Mouse (Mus musculus) neural tube, embryonic 11.5 days (tissue): ENCODE results near the gene Rab43. TPM values are rescaled to one million over a fixed set of nuclear protein-coding genes. Genes with fewer than 3 reads are reported as not detected.

Experiments used
- ATAC-seq: fragments of 200-750 bp; cut with Nextera tagmentation; 2 replicates; pipeline ENCODE4 v1.8.0; 2017; ENCODE audit warnings: moderate number of reproducible peaks, mild to moderate bottlenecking, moderate TSS enrichment, moderate library complexity; ENCODE audit not compliant: insufficient read depth, low FRiP score, low TSS enrichment
- DNase-seq: peaks from one replicate; pipeline ENCODE4 v3.0.0-alpha.2; 2015; ENCODE audit warnings: low spot score
- H3K27ac ChIP-seq: fragments of 300-500 bp; sonication (generic); 2 replicates; pipeline ENCODE4 v1.5.1; 2014; ENCODE audit warnings: low read depth, mild to moderate bottlenecking, low read length
- H3K27me3 ChIP-seq: fragments of 300-500 bp; sonication (generic); 2 replicates; pipeline ENCODE4 v1.6.1; 2014; ENCODE audit warnings: mild to moderate bottlenecking, low read length, mixed read lengths; ENCODE audit not compliant: control insufficient read depth, insufficient read depth
- H3K36me3 ChIP-seq: fragments of 300-500 bp; sonication (generic); 2 replicates; pipeline ENCODE4 v1.6.1; 2014; ENCODE audit warnings: mild to moderate bottlenecking, low read length, moderate library complexity, mixed read lengths; ENCODE audit not compliant: control insufficient read depth, insufficient read depth
- H3K4me1 ChIP-seq: fragments of 300-500 bp; sonication (generic); 2 replicates; pipeline ENCODE4 v1.6.1; 2014; ENCODE audit warnings: low read length, mixed read lengths; ENCODE audit not compliant: control insufficient read depth, insufficient read depth
- H3K4me2 ChIP-seq: fragments of 300-500 bp; sonication (generic); 2 replicates; pipeline ENCODE4 v1.6.1; 2014; ENCODE audit warnings: low read depth, mild to moderate bottlenecking, moderate library complexity
- H3K4me3 ChIP-seq: fragments of 300-500 bp; sonication (generic); 2 replicates; pipeline ENCODE4 v1.5.1; 2014; ENCODE audit warnings: low read depth, low read length
- H3K9ac ChIP-seq: fragments of 300-500 bp; sonication (generic); 2 replicates; pipeline ENCODE4 v1.6.1; 2014; ENCODE audit warnings: mild to moderate bottlenecking, low read length
- H3K9me3 ChIP-seq: fragments of 300-500 bp; sonication (generic); 2 replicates; pipeline ENCODE4 v1.6.1; 2016; ENCODE audit warnings: low read length; ENCODE audit not compliant: control insufficient read depth
- WGBS: fragments of 180-500 bp; shearing (Covaris S2); extraction: QIAGEN DNeasy Blood & Tissue Kit; methylation state at CpG from one replicate; pipeline ENCODE4 v1.1.7; 2014; 5-methylcytosine and 5-hydroxymethylcytosine counted together
- polyA plus RNA-seq: library from polyadenylated mRNA; unstranded; fragments of >200 nt; fragmentation: Nextera tagmentation; extraction: Ambion mirVana; gene quantifications from 2 replicates; pipeline ENCODE4 v1.2.1, GENCODE M21; 2014

The Rab43 gene
- polyA plus RNA-seq, 1 experiment from 2014 or later: 7.9 TPM

DNA sequence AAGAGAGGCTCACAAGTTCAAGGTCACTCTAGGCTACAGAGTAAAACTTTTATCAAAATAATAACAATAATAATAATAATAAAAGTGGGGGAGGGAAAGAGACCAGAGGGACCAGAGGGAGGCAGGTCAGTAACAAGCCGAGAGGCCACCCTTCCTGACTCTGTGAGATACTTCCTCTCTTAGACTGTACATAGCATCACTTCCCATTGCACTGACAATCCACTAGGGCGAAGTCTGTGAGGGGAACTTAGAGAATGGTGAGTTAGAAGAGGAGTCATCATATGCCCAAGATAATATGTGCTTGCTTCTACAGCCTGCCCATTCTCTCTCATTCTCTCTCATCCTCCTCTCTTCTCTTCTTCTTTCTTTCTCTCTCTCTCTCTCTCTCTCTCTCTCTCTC is 5.9 kb downstream of the Rab43 start:
- ATAC-seq (no peak), DNase-seq (no peak)
- Histone ChIP-seq H3K4me2 (no peak overlapping the region), H3K9me3 (no peaks in the 10 kb centered on the region), H3K27me3 (no peaks in the 10 kb centered on the region), H3K27ac (no peak overlapping the region), H3K4me1 (no peaks in the 10 kb centered on the region), H3K36me3 (no peaks in the 10 kb centered on the region), H3K9ac (no peak overlapping the region), H3K4me3 (no peak overlapping the region)
- WGBS: 86% methylated on average over 2 of the region's 2 CpGs

GRCm38 (mm10) chr6:87805448-87805847 is 6.5 kb downstream of the Rab43 start:
- WGBS: 96% methylated on average over 7 of the region's 7 CpGs
- no peak for ATAC-seq
- no peaks in the 10 kb centered on the region for H3K9me3 ChIP-seq

DNA sequence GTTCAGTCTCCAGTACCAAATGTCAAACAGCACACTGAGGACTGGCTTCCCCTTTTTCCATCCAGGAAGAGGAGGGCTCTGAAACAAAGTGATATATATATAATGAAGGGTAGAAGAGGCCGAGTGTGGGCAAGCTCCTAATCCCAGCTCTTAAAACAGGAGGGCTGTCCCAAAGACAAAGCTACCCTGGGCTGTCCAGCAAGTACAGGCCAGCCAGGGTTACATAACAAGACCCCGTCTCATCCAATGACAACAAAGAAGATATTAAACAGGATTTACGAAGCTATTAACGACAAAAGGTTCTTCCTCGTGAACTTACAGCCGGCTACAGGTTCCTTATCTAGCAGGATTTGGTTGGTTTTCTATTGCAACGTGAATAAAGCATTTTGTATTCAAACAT is 7.1 kb downstream of the Rab43 start:
- no peak overlapping the region for H3K9ac ChIP-seq
- H3K4me2 ChIP-seq: no peak overlapping the region
- no peak for ATAC-seq
- H3K4me3 ChIP-seq: no peak overlapping the region
- no peaks in the 10 kb centered on the region for H3K36me3 ChIP-seq
- no peaks in the 10 kb centered on the region for H3K27me3 ChIP-seq
- H3K9me3 ChIP-seq: no peaks in the 10 kb centered on the region
- no peaks in the 10 kb centered on the region for H3K4me1 ChIP-seq
- DNase-seq: no peak
- 83% methylated on average over 7 of the region's 7 CpGs for WGBS
- no peak overlapping the region for H3K27ac ChIP-seq

More at GRCm38 (mm10) chr6:87805448-87805847, 6.5 kb downstream of the Rab43 start:
- no peak overlapping the region for H3K9ac ChIP-seq
- no peaks in the 10 kb centered on the region for H3K27me3 ChIP-seq
- no peaks in the 10 kb centered on the region for H3K36me3 ChIP-seq
- no peak overlapping the region for H3K27ac ChIP-seq
- no peak overlapping the region for H3K4me3 ChIP-seq
- no peaks in the 10 kb centered on the region for H3K4me1 ChIP-seq
- DNase-seq: no peak
- no peak overlapping the region for H3K4me2 ChIP-seq

GRCm38 (mm10) chr6:87804036-87804435 is 7.9 kb downstream of the Rab43 start:
- H3K4me2 ChIP-seq: no peak overlapping the region
- no peaks in the 10 kb centered on the region for H3K36me3 ChIP-seq
- ATAC-seq (no peak), DNase-seq (no peak)
- no peak overlapping the region for H3K27ac ChIP-seq
- no peaks in the 10 kb centered on the region for H3K27me3 ChIP-seq
- no peaks in the 10 kb centered on the region for H3K9me3 ChIP-seq
- H3K4me3 ChIP-seq: no peak overlapping the region
- WGBS: 91% methylated on average over 1 of the region's 1 CpGs
- H3K9ac ChIP-seq: no peak overlapping the region
- H3K4me1 ChIP-seq: no peaks in the 10 kb centered on the region

DNA sequence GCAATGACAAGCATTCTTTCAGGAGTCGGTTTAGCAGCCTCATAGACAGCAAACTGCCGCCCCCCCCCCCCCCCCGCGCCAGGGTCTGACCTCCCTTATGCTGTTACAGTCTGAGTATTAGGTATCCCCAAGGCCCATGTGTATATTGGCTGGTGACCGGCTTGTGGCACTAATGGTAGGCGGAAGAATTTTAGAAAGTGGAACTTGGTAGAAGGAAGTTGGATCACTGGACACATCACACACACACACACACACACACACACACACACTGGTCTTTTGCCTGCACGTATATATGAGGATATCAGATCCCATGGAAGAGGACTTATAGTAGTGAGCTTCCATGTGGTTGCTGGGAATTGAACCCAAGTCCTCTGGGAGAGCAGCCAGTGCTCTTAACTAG is 9.5 kb downstream of the Rab43 start:
- Histone ChIP-seq H3K4me1 (no peaks in the 10 kb centered on the region), H3K27me3 (no peaks in the 10 kb centered on the region), H3K9ac (no peak overlapping the region), H3K9me3 (no peaks in the 10 kb centered on the region), H3K4me3 (no peak overlapping the region), H3K4me2 (no peak overlapping the region), H3K27ac (no peak overlapping the region), H3K36me3 (no peaks in the 10 kb centered on the region)
- WGBS: 86% methylated on average over 7 of the region's 7 CpGs
- ATAC-seq (no peak), DNase-seq (no peak)

DNA sequence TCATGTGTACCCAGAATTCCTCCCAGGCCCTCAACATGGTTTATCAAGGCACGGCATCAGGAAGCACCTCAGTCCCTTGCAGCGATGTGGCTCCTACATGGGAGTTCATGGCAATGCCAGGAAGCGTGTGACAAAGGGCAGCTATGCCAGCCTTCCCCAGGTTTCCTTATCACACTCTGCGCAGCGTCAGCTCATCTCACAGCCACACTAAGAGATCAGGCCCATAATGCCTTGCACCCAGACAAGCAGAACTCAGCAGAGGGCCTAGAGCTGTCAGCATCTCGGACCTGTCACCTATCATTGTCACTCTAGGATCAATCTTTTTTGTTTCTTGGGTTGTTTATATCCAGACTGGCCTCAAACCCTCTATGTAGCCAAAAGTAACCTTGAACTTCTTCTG is 12.4 kb downstream of the Rab43 start:
- Histone ChIP-seq H3K9me3 (no peaks in the 10 kb centered on the region), H3K9ac (no peak overlapping the region), H3K27me3 (no peaks in the 10 kb centered on the region), H3K4me2 (no peak overlapping the region), H3K27ac (no peak overlapping the region), H3K4me1 (no peaks in the 10 kb centered on the region), H3K36me3 (no peaks in the 10 kb centered on the region), H3K4me3 (no peak overlapping the region)
- 95% methylated on average over 6 of the region's 6 CpGs for WGBS
- no peak for ATAC-seq
- no peak for DNase-seq

GRCm38 (mm10) chr6:87797321-87797720 is 14.6 kb downstream of the Rab43 start:
- Histone ChIP-seq H3K4me3 (no peak overlapping the region), H3K4me1 (no peaks in the 10 kb centered on the region), H3K36me3 (no peaks in the 10 kb centered on the region), H3K27me3 (no peaks in the 10 kb centered on the region), H3K9ac (no peak overlapping the region), H3K4me2 (no peak overlapping the region), H3K27ac (no peak overlapping the region), H3K9me3 (no peaks in the 10 kb centered on the region)
- WGBS: 41% methylated on average over 2 of the region's 2 CpGs
- ATAC-seq (no peak), DNase-seq (no peak)

DNA sequence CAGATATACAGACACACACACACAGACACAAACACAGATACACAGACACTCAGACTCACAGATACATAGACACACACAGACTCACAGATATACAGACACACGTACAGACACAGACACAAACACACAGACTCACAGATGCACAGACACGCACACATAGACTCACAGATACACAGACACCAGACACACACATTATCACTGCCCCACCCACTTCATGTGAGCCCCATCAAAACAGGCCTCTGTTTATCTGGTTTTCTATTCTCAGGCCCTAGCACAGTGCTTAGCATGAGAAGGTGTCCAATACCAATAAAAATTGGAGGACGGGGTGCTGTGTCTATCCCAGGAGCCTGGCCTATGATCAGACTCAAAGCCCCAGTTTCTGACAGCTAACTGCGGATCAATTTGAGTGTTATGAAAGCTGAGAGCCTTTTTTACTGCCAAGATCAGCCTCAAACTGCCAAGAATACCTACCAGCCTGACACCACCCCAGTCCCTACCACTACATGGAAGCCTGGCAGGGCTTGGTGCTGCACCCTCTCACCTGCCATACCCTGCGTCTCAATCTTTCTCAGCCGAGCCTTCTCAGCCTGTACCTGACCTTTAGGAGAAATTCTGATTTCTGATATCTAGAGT is 15.6 kb downstream of the Rab43 start:
- Histone ChIP-seq H3K4me1 (no peaks in the 10 kb centered on the region), H3K36me3 (no peaks in the 10 kb centered on the region), H3K9ac (no peak overlapping the region), H3K4me2 (no peak overlapping the region), H3K9me3 (no peaks in the 10 kb centered on the region), H3K4me3 (no peak overlapping the region), H3K27me3 (no peaks in the 10 kb centered on the region), H3K27ac (no peak overlapping the region)
- 91% methylated on average over 6 of the region's 6 CpGs for WGBS
- no peak for ATAC-seq
- no peak for DNase-seq

- ATAC-seq: no peak
- 59% methylated on average over 6 of the region's 6 CpGs for WGBS
- H3K27ac ChIP-seq: no peak overlapping the region
Measured at GRCm38 (mm10) chr6:87795385-87796150, 16.4 kb downstream of the Rab43 start.

More at GRCm38 (mm10) chr6:87795385-87796150, 16.4 kb downstream of the Rab43 start:
- Histone ChIP-seq H3K36me3 (no peaks in the 10 kb centered on the region), H3K9me3 (no peaks in the 10 kb centered on the region), H3K4me3 (no peak overlapping the region), H3K4me2 (no peak overlapping the region), H3K9ac (no peak overlapping the region), H3K27me3 (no peaks in the 10 kb centered on the region), H3K4me1 (no peaks in the 10 kb centered on the region)
- no peak for DNase-seq
